ENCODE assay signal across 8 mouse cellular contexts in genomic region chr7:105743926-105744590, GRCm38 (mm10). TPM values are rescaled to one million over a fixed set of nuclear protein-coding genes. Genes with fewer than 3 reads are reported as not detected.
DNase-seq lines count a peak whose midpoint lies in the region; ATAC-seq and TF ChIP-seq lines count a peak whose summit lies in the region.

Gene Taf10 (minus strand): TSS chr7:105744361.

- peak within 1 kb of the TSS; percentile 92 for H3K4me2 ChIP-seq in heart, embryonic 12.5 days
- H3K4me2 ChIP-seq in kidney, postnatal 0 days (ENCODE audit: low read length) = peak within 1 kb of the TSS; percentile 94
- H3K4me2 ChIP-seq in liver, embryonic 12.5 days = peak within 1 kb of the TSS; percentile 89

- peaks cover 44% of the 10 kb centered on the region for H3K4me1 ChIP-seq in erythroblast, embryonic 14.5 days (ENCODE audit: control insufficient read depth)
- peaks cover 25% of the 10 kb centered on the region for H3K4me1 ChIP-seq in heart, embryonic 12.5 days (replicated peaks)
- no peaks in the 10 kb centered on the region; the same call in 1 of the 2 replicates for H3K4me1 ChIP-seq in kidney, postnatal 0 days (replicated peaks; ENCODE audit: insufficient read depth, low read length)
- H3K4me1 ChIP-seq in liver, embryonic 12.5 days = peaks cover 51% of the 10 kb centered on the region

- H3K9ac ChIP-seq in heart, embryonic 12.5 days = peak within 1 kb of the TSS; percentile 98
- peak within 1 kb of the TSS; percentile 90 for H3K9ac ChIP-seq in kidney, postnatal 0 days (ENCODE audit: low read depth, low read length)
- H3K9ac ChIP-seq in liver, embryonic 12.5 days = peak within 1 kb of the TSS; percentile 98

- peak; percentile 100 for ATAC-seq in CD4-positive, CD25-positive, alpha-beta regulatory T cell, adult 4 months
- peak; percentile 95 for ATAC-seq in heart, embryonic 12.5 days (ENCODE audit: insufficient number of reproducible peaks, low FRiP score)
- ATAC-seq in kidney, postnatal 0 days (replicated peaks; ENCODE audit: low FRiP score, low read depth) = peak; percentile 97
- peak; percentile 100 for ATAC-seq in liver, embryonic 12.5 days

- WGBS in heart, embryonic 12.5 days = under 1% methylated on average over 65 of the region's 67 CpGs
- WGBS in kidney, postnatal 0 days = under 1% methylated on average over 64 of the region's 67 CpGs
- 0% methylated on average over 66 of the region's 67 CpGs for WGBS in liver, embryonic 12.5 days (ENCODE audit: insufficient replicate concordance)

- peak; percentile 58 for DNase-seq in brain, embryonic 18.5 days (ENCODE audit: low read depth, low spot score)
- DNase-seq in kidney, postnatal 0 days (ENCODE audit: low spot score) = peak; percentile 96
- DNase-seq in naive thymus-derived CD4-positive, alpha-beta T cell, adult 2 months (ENCODE audit: low read depth) = peak; percentile 95
- peak; percentile 95 for DNase-seq in splenic B cell, adult 2 months (ENCODE audit: low read depth, low spot score)

- TF ChIP-seq CTCF in kidney, postnatal 0 days (IDR thresholded peaks at IDR 0.05; ENCODE audit: low read depth) = peak; percentile 52

- H3K27ac ChIP-seq in heart, embryonic 12.5 days (ENCODE audit: poor library complexity, severe bottlenecking) = peak within 1 kb of the TSS; percentile 79
- H3K27ac ChIP-seq in kidney, postnatal 0 days = peak within 1 kb of the TSS; percentile 87
- H3K27ac ChIP-seq in liver, embryonic 12.5 days = peak within 1 kb of the TSS; percentile 91

- H3K36me3 ChIP-seq in erythroblast, embryonic 14.5 days (ENCODE audit: control insufficient read depth) = peaks cover 80% of the 10 kb centered on the region
- H3K36me3 ChIP-seq in heart, embryonic 12.5 days = peaks cover 67% of the 10 kb centered on the region
- H3K36me3 ChIP-seq in kidney, postnatal 0 days (ENCODE audit: insufficient read depth, low read length) = peaks cover 30% of the 10 kb centered on the region
- peaks cover 72% of the 10 kb centered on the region for H3K36me3 ChIP-seq in liver, embryonic 12.5 days
- peaks cover 4% of the 10 kb centered on the region for H3K36me3 ChIP-seq in splenic B cell, adult 2 months (ENCODE audit: control insufficient read depth, insufficient read depth, low read length, poor library complexity, severe bottlenecking)

- H3K9me3 ChIP-seq in erythroblast, embryonic 14.5 days (ENCODE audit: control insufficient read depth, low read length) = no peaks in the 10 kb centered on the region
- no peaks in the 10 kb centered on the region for H3K9me3 ChIP-seq in heart, embryonic 12.5 days (replicated peaks)
- no peaks in the 10 kb centered on the region for H3K9me3 ChIP-seq in kidney, postnatal 0 days (replicated peaks; ENCODE audit: low read length)
- H3K9me3 ChIP-seq in liver, embryonic 12.5 days (replicated peaks) = no peaks in the 10 kb centered on the region

- no peaks in the 10 kb centered on the region for H3K27me3 ChIP-seq in erythroblast, embryonic 14.5 days (ENCODE audit: control insufficient read depth)
- H3K27me3 ChIP-seq in heart, embryonic 12.5 days (replicated peaks) = no peaks in the 10 kb centered on the region
- no peaks in the 10 kb centered on the region for H3K27me3 ChIP-seq in kidney, postnatal 0 days (ENCODE audit: insufficient read depth, low read length)
- H3K27me3 ChIP-seq in liver, embryonic 12.5 days (replicated peaks) = no peaks in the 10 kb centered on the region
- H3K27me3 ChIP-seq in splenic B cell, adult 2 months (ENCODE audit: control insufficient read depth, insufficient read depth, low read length, poor library complexity, severe bottlenecking) = no peaks in the 10 kb centered on the region

- H3K4me3 ChIP-seq in erythroblast, embryonic 14.5 days (replicated peaks) = peak within 1 kb of the TSS; percentile 93
- peak within 1 kb of the TSS; percentile 94 for H3K4me3 ChIP-seq in heart, embryonic 12.5 days
- peak within 1 kb of the TSS; percentile 83 for H3K4me3 ChIP-seq in kidney, postnatal 0 days (replicated peaks; ENCODE audit: low read depth, low read length)
- H3K4me3 ChIP-seq in liver, embryonic 12.5 days = peak within 1 kb of the TSS; percentile 99

RNA-seq across cellular contexts. Expression of gene Taf10, which starts in this region (rescaled TPM):
- polyA plus RNA-seq in CD4-positive, CD25-positive, alpha-beta regulatory T cell, adult 4 months (2017; shearing (Covaris generic)) = 10 to 100 TPM in 1 of 2 experiments, 1 to 10 TPM in 1; 8.0 to 18.7 TPM
- polyA plus RNA-seq in erythroblast, embryonic 14.5 days (2012) = 50.3 and 54.5 TPM in 2 replicates
- polyA plus RNA-seq in heart, embryonic 12.5 days (2016; fragmentation: Nextera tagmentation; extraction: Ambion mirVana) = 142 and 160 TPM in 2 replicates
- polyA plus RNA-seq in kidney, postnatal 0 days (2015; fragmentation: Nextera tagmentation; extraction: Ambion mirVana) = 139 and 167 TPM in 2 replicates
- 232 and 233 TPM in 2 replicates for polyA plus RNA-seq in liver, embryonic 12.5 days (2016; fragmentation: Nextera tagmentation; extraction: Ambion mirVana)

Comparison
In these comparisons a context has a peak if more than half of its experiments do, and no peak if none do; other contexts are left out.
1. Peak in every context shown above with its lines: DNase-seq, ATAC-seq, H3K4me3 ChIP-seq and H3K27ac ChIP-seq.